Comparison of ENCODE assay signal across 7 mouse cellular contexts in genomic region chr15:101479007-101479665, GRCm38 (mm10). TPM values are rescaled to one million over a fixed set of nuclear protein-coding genes. Genes with fewer than 3 reads are reported as not detected.
DNase-seq lines count a peak whose midpoint lies in the region; ATAC-seq and TF ChIP-seq lines count a peak whose summit lies in the region.

No protein-coding gene starts in this region.

- DNase-seq in adrenal gland, adult 2 months = peak; percentile 37
- peak; percentile 34 for DNase-seq in kidney, adult 18-20 months
- DNase-seq in limb, embryonic 11.5 days (ENCODE audit: low spot score) = peak; percentile 76
- peak; percentile 75 for DNase-seq in midbrain, embryonic 10.5 days (ENCODE audit: low spot score)

- no peaks in the 10 kb centered on the region for H3K36me3 ChIP-seq in limb, embryonic 11.5 days (ENCODE audit: control insufficient read depth, insufficient read depth, low read length)
- no peaks in the 10 kb centered on the region for H3K36me3 ChIP-seq in midbrain, embryonic 10.5 days
- no peaks in the 10 kb centered on the region for H3K36me3 ChIP-seq in stomach, embryonic 14.5 days (ENCODE audit: control insufficient read depth, insufficient read depth, low read length)

- peak overlapping the region; percentile 45 for H3K4me2 ChIP-seq in limb, embryonic 11.5 days (ENCODE audit: low read depth, severe bottlenecking)
- peak overlapping the region; percentile 40 for H3K4me2 ChIP-seq in stomach, embryonic 14.5 days (replicated peaks; ENCODE audit: low read depth, low read length)

- ATAC-seq in granulocyte monocyte progenitor cell, adult 5-6 weeks (replicated peaks; ENCODE audit: poor library complexity, severe bottlenecking) = peak; percentile 93
- no peak for ATAC-seq in limb, embryonic 11.5 days (ENCODE audit: insufficient number of reproducible peaks, low FRiP score, low TSS enrichment, low read depth)
- no peak for ATAC-seq in stomach, embryonic 14.5 days (ENCODE audit: insufficient number of reproducible peaks, insufficient read depth, low FRiP score, low read depth)

- no peaks in the 10 kb centered on the region for H3K4me1 ChIP-seq in cortical plate, adult 2 months (ENCODE audit: control insufficient read depth, insufficient read depth, low read length)
- H3K4me1 ChIP-seq in limb, embryonic 11.5 days (ENCODE audit: control insufficient read depth, insufficient read depth, low read length) = 0 out of 2 replicates have a peak, but pooled peaks cover 4% of the 10 kb centered on the region
- peaks cover 12% of the 10 kb centered on the region for H3K4me1 ChIP-seq in midbrain, embryonic 10.5 days
- H3K4me1 ChIP-seq in stomach, embryonic 14.5 days (ENCODE audit: control insufficient read depth, insufficient read depth, low read length) = 0 out of 2 replicates have a peak, but pooled peaks cover 7% of the 10 kb centered on the region

- WGBS in limb, embryonic 11.5 days = 12% methylated on average over 31 of the region's 31 CpGs
- WGBS in midbrain, embryonic 10.5 days = 11% methylated on average over 31 of the region's 31 CpGs
- WGBS in stomach, embryonic 14.5 days = 7% methylated on average over 31 of the region's 31 CpGs

- H3K9ac ChIP-seq in limb, embryonic 11.5 days (ENCODE audit: low read length) = no peak overlapping the region
- H3K9ac ChIP-seq in stomach, embryonic 14.5 days (replicated peaks; ENCODE audit: low read depth, low read length) = no peak overlapping the region

- no peak overlapping the region for H3K27ac ChIP-seq in cortical plate, adult 2 months (ENCODE audit: insufficient read depth, low read length)
- H3K27ac ChIP-seq in limb, embryonic 11.5 days (replicated peaks; ENCODE audit: low read depth, low read length) = no peak overlapping the region
- H3K27ac ChIP-seq in midbrain, embryonic 10.5 days (replicated peaks) = peak overlapping the region; percentile 73
- no peak overlapping the region for H3K27ac ChIP-seq in stomach, embryonic 14.5 days (ENCODE audit: low read length)

- no peak overlapping the region; the same call in 1 of the 2 replicates for H3K4me3 ChIP-seq in cortical plate, adult 2 months (ENCODE audit: insufficient read depth, low read length)
- peak overlapping the region; percentile 16; the same call in 1 of the 2 replicates for H3K4me3 ChIP-seq in limb, embryonic 11.5 days (ENCODE audit: low read depth, low read length)
- H3K4me3 ChIP-seq in midbrain, embryonic 10.5 days = peak overlapping the region; percentile 52
- H3K4me3 ChIP-seq in stomach, embryonic 14.5 days (ENCODE audit: low read depth, low read length) = peak overlapping the region; percentile 13

- H3K27me3 ChIP-seq in limb, embryonic 11.5 days (ENCODE audit: control insufficient read depth, insufficient read depth, low read length) = peaks cover 4% of the 10 kb centered on the region; the same call in 1 of the 2 replicates
- peaks cover 38% of the 10 kb centered on the region for H3K27me3 ChIP-seq in midbrain, embryonic 10.5 days (ENCODE audit: low read depth, poor library complexity, severe bottlenecking)
- H3K27me3 ChIP-seq in stomach, embryonic 14.5 days (ENCODE audit: control insufficient read depth, insufficient read depth, low read length) = no peaks in the 10 kb centered on the region

- TF ChIP-seq CTCF in cortical plate, adult 2 months (IDR thresholded peaks at IDR 0.05; ENCODE audit: extremely low read depth, insufficient read depth, low read length) = peak; percentile 24; the same call in 1 of the 2 replicates

- no peaks in the 10 kb centered on the region for H3K9me3 ChIP-seq in limb, embryonic 11.5 days (ENCODE audit: control insufficient read depth, low read length)
- H3K9me3 ChIP-seq in midbrain, embryonic 10.5 days (replicated peaks) = no peaks in the 10 kb centered on the region
- H3K9me3 ChIP-seq in stomach, embryonic 14.5 days (ENCODE audit: control insufficient read depth, low read depth, low read length) = no peaks in the 10 kb centered on the region

- no peak for TF ChIP-seq POLR2A in cortical plate, adult 2 months (IDR thresholded peaks at IDR 0.05; ENCODE audit: extremely low read depth, insufficient read depth, low read length)

RNA-seq across cellular contexts. Expression of gene Krt86, which starts 5.9 kb away (rescaled TPM):
- total RNA-seq in adrenal gland, adult 2 months (2021) = not detected
- not detected in 2 replicates for polyA plus RNA-seq in adrenal gland, adult 2 months (2012; rRNA removed)
- not detected in 2 replicates for polyA plus RNA-seq in cortical plate, adult 2 months (2012; rRNA removed)
- not detected in 2 replicates for total RNA-seq in granulocyte monocyte progenitor cell, adult 5-6 weeks (2014; fragmentation: Nextera tagmentation)
- total RNA-seq in granulocyte monocyte progenitor cell, adult 5-6 weeks (2017) = not detected in 2 replicates
- not detected in 2 replicates for polyA plus RNA-seq in limb, embryonic 11.5 days (2014; fragmentation: Nextera tagmentation; extraction: Ambion mirVana)
- not detected in 2 replicates for polyA plus RNA-seq in midbrain, embryonic 10.5 days (2016; fragmentation: Nextera tagmentation; extraction: Ambion mirVana)
- polyA plus RNA-seq in stomach, embryonic 14.5 days (2014; fragmentation: Nextera tagmentation; extraction: Ambion mirVana) = not detected in 2 replicates

RNA-seq across cellular contexts. Expression of gene Krt83, which starts 12.2 kb away (rescaled TPM):
- not detected for total RNA-seq in adrenal gland, adult 2 months (2021)
- polyA plus RNA-seq in adrenal gland, adult 2 months (2012; rRNA removed) = 0.12 TPM in 1 of 2 replicates, not detected in the other
- not detected in 2 replicates for polyA plus RNA-seq in cortical plate, adult 2 months (2012; rRNA removed)
- not detected in 2 replicates for total RNA-seq in granulocyte monocyte progenitor cell, adult 5-6 weeks (2014; fragmentation: Nextera tagmentation)
- total RNA-seq in granulocyte monocyte progenitor cell, adult 5-6 weeks (2017) = 0.34 TPM in 1 of 2 replicates, not detected in the other
- polyA plus RNA-seq in limb, embryonic 11.5 days (2014; fragmentation: Nextera tagmentation; extraction: Ambion mirVana) = not detected in 2 replicates
- 0.07 TPM in 1 of 2 replicates, not detected in the other for polyA plus RNA-seq in midbrain, embryonic 10.5 days (2016; fragmentation: Nextera tagmentation; extraction: Ambion mirVana)
- polyA plus RNA-seq in stomach, embryonic 14.5 days (2014; fragmentation: Nextera tagmentation; extraction: Ambion mirVana) = not detected in 2 replicates

RNA-seq across cellular contexts. Expression of gene Krt81, which starts 15.6 kb away (rescaled TPM):
- not detected for total RNA-seq in adrenal gland, adult 2 months (2021)
- not detected in 2 replicates for polyA plus RNA-seq in adrenal gland, adult 2 months (2012; rRNA removed)
- not detected in 2 replicates for polyA plus RNA-seq in cortical plate, adult 2 months (2012; rRNA removed)
- not detected in 2 replicates for total RNA-seq in granulocyte monocyte progenitor cell, adult 5-6 weeks (2014; fragmentation: Nextera tagmentation)
- total RNA-seq in granulocyte monocyte progenitor cell, adult 5-6 weeks (2017) = not detected in 2 replicates
- polyA plus RNA-seq in limb, embryonic 11.5 days (2014; fragmentation: Nextera tagmentation; extraction: Ambion mirVana) = not detected in 2 replicates
- not detected in 2 replicates for polyA plus RNA-seq in midbrain, embryonic 10.5 days (2016; fragmentation: Nextera tagmentation; extraction: Ambion mirVana)
- not detected in 2 replicates for polyA plus RNA-seq in stomach, embryonic 14.5 days (2014; fragmentation: Nextera tagmentation; extraction: Ambion mirVana)

RNA-seq across cellular contexts. Expression of gene Krt88, which starts 31.6 kb away (rescaled TPM):
- not detected for total RNA-seq in adrenal gland, adult 2 months (2021)
- not detected in 2 replicates for polyA plus RNA-seq in adrenal gland, adult 2 months (2012; rRNA removed)
- polyA plus RNA-seq in cortical plate, adult 2 months (2012; rRNA removed) = 0.13 TPM in 1 of 2 replicates, not detected in the other
- total RNA-seq in granulocyte monocyte progenitor cell, adult 5-6 weeks (2014; fragmentation: Nextera tagmentation) = not detected in 2 replicates
- not detected in 2 replicates for total RNA-seq in granulocyte monocyte progenitor cell, adult 5-6 weeks (2017)
- not detected in 2 replicates for polyA plus RNA-seq in limb, embryonic 11.5 days (2014; fragmentation: Nextera tagmentation; extraction: Ambion mirVana)
- not detected in 2 replicates for polyA plus RNA-seq in midbrain, embryonic 10.5 days (2016; fragmentation: Nextera tagmentation; extraction: Ambion mirVana)
- polyA plus RNA-seq in stomach, embryonic 14.5 days (2014; fragmentation: Nextera tagmentation; extraction: Ambion mirVana) = not detected in 2 replicates

RNA-seq across cellular contexts. Expression of gene Gm49425, which starts 37.9 kb away (rescaled TPM):
- not detected for total RNA-seq in adrenal gland, adult 2 months (2021)
- not detected in 2 replicates for polyA plus RNA-seq in adrenal gland, adult 2 months (2012; rRNA removed)
- polyA plus RNA-seq in cortical plate, adult 2 months (2012; rRNA removed) = not detected in 2 replicates
- total RNA-seq in granulocyte monocyte progenitor cell, adult 5-6 weeks (2014; fragmentation: Nextera tagmentation) = not detected in 2 replicates
- not detected in 2 replicates for total RNA-seq in granulocyte monocyte progenitor cell, adult 5-6 weeks (2017)
- not detected in 2 replicates for polyA plus RNA-seq in limb, embryonic 11.5 days (2014; fragmentation: Nextera tagmentation; extraction: Ambion mirVana)
- not detected in 2 replicates for polyA plus RNA-seq in midbrain, embryonic 10.5 days (2016; fragmentation: Nextera tagmentation; extraction: Ambion mirVana)
- not detected in 2 replicates for polyA plus RNA-seq in stomach, embryonic 14.5 days (2014; fragmentation: Nextera tagmentation; extraction: Ambion mirVana)
